Mouse (Mus musculus) brain, embryonic 14.5 days (tissue): Measurements from ENCODE around the gene Sept9.

Source experiments
- CTCF ChIP-seq: fragments of 200-500 bp; IDR thresholded peaks from 2 replicates; pipeline ENCODE4 v1.5.1; 2012; ENCODE audit warnings: inconsistent platforms, mild to moderate bottlenecking, moderate library complexity, borderline replicate concordance; ENCODE audit not compliant: insufficient read depth, insufficient read length; ENCODE audit errors: extremely low read depth
- POLR2A ChIP-seq: fragments of 200-500 bp; IDR thresholded peaks from 2 replicates; pipeline ENCODE4 v1.6.1; 2012; ENCODE audit warnings: mild to moderate bottlenecking, inconsistent platforms, borderline replicate concordance; ENCODE audit not compliant: poor library complexity, insufficient read depth, insufficient read length, severe bottlenecking; ENCODE audit errors: extremely low read depth

- no peak for TF ChIP-seq CTCF
- no peak for TF ChIP-seq POLR2A
These were observed 17.3 kb downstream of the Sept9 start for GRCm38 (mm10) chr11:117216713-117217112.
